Mouse (Mus musculus): Measurements from ENCODE around the gene Ulk4.

The Ulk4 gene

DNA sequence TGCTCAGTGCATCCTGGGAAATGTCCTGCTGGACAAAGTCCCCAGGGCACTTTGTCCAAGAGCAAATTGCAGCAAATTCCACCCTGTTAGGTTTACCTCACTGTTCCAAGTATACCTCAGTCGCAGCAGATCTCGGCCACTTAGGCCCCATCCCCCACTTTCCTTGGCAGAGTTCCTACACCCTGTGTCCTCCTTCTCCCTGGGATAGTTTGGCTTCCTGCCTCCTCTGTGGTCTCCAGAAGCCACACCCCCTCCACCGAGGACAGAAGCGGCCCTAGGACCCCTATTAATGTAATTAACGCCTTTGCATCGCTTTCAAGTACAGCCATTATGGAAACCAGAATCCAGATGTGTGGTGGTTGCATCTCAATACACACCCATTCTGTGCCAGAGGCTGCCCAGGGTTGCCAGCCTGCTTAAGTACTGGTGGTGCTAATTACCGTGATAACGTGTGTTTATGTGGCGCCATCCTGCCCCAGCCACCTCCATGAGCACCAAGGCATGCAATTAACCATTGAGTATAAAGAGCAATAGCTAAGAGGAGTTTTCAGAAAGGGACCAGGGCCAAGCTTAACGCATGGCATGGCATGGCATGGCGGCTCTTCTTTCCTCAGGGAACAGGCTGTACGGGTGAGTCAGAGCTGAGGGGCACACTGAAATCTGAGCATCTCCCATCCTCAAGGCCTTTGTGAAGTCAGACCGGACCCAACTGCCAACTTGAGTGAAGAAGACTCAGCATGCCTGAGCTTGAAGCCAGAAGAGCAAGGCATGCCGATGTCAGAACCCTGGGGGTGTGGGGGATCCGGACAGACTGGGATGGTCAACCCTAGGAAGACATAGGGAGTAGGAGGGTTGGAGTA, 275.1 kb downstream of the Ulk4 start:
- DNase-seq: peak; percentile 82

DNA sequence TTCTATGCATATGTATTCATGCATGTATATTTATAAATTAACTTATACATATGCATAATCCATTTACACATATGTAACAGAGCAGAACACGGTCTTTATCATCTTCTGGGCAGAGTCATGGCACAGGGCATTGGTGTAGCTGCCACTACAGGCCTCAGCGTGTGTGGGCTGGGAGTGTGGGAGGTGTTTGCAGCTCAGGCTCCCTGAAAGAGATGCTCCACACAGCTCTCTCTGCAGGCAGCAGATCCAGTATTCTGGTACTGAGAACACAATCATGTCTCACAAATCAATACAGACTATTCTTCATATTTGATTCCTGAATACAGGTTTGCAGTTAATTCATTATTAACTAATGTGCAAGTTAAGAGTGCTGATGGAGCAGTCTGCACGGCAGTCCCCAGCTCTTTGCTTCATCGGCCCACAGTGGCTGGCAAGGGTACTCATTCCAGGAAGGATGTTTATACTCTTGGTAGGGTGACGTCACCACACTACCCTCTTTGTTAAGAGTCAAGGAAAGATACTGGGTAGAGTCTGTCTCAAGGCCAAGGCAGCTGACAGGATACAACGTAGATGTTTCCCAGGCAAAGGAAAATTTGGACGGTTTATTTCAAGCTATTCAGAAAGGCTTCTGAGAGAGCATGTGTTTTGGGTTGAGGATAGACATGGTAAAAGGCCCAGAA, 276.2 kb downstream of the Ulk4 start:
- peak; percentile 32 for DNase-seq

DNA sequence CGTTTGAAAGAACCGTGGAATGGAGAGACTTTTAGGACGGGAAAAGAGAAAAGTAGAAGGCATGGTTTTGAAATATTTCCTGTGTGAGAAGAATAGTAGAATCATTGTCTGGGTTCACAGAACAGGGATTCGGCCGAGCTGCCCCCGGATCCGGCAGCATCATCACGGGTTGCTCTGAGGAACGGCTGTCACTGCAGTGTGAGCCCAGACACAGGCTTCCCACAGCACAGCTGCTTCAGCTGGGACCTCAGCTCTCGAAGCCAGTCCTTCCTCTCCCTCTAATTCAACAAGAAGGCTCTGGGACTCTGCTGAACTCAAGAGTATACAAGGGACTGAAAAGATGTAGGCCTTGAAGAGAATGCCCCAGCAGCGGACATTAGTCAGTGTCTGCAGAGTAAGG, 278.3 kb downstream of the Ulk4 start:
- no peak for DNase-seq

DNA sequence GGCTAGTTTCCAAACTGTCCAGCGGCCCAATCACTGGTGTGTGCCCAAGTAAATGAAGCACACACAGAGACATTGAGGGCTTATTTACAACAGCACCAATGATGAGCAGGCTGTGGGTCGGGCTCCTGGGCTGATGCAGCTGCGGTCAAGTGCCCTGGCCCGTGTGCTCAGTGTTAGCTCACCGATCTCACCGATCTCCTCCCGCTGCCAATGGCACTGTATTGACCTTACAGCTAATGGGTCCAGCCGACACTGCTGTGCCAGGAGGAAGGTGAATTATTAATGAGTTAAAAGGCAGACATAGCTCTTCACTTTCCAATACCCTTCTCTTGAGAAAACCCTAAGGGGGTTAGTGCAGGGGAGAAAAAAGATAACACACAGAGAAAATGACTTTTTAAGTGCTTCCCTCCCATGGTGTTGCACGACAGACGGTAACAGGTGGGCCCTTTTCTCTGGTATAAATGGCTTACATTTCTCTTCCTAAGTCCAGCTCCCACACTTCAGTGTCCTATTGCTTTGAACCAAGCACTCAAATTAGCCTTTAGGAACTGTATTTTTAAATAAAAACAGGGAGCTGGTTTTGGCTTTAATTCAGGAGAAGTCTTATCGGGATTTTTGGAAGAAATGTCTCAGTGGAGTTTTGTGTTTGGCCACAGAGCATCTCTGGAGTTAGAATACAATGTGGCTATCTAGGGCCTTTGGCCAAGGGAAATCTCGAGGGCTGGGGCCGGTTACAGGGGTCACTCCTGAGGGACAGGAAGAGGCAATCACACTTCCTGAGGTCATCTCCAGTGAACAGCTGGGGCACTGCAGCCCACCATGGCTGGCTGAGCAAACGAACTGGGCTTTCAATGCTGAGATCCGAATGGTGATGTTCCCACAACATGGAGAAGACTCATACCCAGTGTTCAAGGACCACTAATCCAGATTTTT, 282.5 kb downstream of the Ulk4 start:
- peak; percentile 67 for DNase-seq

DNA sequence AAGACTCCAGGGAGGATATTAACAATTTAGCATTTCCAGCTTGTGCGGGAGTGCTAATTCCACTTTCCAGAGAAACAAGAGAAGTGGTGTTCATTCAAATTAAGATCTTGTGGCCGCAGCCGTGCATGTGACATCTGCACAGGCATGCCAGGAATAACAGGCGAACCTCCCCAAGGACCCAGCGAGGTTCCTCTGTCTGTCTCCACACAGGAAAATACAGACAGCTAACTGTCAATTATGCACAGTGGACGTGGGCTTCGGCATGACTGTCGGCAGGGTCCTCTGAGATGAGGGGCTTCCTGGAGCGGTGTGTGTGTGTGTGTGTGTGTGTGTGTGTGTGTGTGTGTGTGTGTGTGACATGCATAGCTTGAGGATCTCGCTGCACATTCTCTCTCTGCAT, 284.0 kb downstream of the Ulk4 start:
- DNase-seq: no peak

DNA sequence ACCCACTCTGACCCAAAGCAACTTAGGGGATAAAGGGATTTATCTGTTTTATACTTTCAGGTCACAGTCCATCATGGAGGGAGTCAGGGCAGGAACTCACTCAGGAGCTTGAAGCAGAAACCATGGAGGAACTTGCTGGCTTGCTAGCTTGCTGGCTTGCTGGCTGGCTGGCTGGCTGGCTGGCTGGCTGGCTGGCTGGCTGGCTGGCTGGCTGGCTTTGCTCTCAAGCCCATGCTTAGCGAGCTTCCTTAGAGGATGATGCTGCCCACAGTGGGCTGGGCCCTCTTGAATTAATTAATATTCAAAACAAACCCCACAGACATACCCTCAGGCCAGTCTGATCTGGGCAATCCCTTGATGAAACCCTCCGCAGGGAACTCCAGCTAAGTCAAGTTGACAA, 285.2 kb downstream of the Ulk4 start:
- DNase-seq: no peak

- no peak for DNase-seq
Measured at GRCm38 (mm10) chr9:120989806-120990700, 286.9 kb downstream of the Ulk4 start.

DNA sequence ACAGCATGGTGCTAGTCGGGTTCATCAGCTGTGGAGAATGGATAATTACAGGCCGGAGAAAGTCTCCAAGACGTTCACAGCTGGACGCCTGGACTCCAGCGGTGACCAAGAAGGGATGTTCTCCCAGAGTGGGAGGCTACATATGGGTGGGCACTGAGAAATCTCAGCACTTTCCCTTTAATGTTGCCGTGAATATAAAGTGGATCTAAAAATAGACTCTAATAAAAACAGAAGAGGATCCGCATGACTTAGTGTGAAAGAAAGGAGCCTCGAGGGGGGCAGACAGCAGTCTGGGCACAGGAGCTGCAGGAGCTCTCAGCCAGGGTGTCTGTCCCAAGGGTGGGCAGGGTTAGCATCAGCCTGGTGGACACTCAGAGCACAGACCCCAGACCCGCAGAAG, 288.9 kb downstream of the Ulk4 start:
- DNase-seq: no peak

GRCm38 (mm10) chr9:120986994-120987393, 290.0 kb downstream of the Ulk4 start:
- no peak for DNase-seq

DNA sequence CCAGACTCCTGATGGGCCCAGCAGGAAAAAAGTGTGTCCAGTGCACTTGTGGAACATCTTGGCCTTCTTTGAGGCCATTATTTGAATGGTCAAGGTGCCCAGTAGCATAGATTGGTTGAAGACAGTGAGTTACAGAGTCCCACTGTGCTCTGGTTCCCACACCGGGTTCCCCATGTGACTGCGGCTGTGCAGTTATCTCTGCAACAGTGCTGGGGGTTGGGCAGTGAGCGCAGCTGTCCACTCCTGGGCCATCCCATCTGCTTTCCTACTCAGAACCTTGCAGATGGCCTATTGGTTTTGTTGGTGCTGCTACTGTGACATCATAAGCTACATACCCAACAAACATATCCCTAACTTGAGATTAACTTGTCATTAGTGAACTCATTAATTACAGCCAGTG, 290.7 kb downstream of the Ulk4 start:
- DNase-seq: no peak

DNA sequence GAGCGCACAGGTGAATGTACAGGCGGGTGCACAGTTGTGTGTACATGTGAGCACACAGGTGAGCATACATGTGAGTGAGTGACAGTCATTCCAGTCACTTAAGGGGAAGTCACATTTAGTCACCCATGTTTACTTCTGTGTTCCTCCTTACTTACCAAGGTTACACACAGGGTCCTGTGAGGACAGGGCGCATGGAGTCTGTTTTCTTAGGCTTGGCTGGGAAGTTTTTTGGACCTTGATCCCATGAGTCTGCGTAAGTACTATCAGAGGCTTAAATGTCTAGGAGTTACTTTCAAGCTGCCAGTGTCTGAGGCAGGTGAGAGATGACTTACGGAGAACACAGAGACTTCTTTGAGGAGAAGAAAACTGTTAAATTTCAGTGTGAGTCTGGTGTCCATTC, 291.5 kb downstream of the Ulk4 start:
- DNase-seq: peak; percentile 51

DNA sequence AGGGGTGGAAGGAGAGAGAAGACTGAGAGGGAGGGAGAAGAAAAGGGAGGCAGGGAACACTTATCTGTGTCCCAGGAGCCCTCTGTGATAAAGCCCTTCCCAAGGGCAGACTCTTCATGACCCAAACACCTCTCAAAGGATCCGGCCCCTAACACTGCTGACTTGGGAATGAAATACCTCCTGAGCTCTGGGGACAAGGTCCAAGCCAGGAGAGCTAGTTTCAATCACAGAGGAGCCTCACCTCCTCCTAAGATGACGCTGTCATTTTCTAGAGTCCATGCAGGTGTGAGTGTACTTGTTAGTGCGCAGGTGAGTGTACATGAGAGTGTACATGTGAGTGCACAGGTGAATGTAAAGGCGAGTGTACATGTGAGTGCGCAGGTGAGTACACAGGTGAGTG, 292.0 kb downstream of the Ulk4 start:
- peak; percentile 53 for DNase-seq

DNA sequence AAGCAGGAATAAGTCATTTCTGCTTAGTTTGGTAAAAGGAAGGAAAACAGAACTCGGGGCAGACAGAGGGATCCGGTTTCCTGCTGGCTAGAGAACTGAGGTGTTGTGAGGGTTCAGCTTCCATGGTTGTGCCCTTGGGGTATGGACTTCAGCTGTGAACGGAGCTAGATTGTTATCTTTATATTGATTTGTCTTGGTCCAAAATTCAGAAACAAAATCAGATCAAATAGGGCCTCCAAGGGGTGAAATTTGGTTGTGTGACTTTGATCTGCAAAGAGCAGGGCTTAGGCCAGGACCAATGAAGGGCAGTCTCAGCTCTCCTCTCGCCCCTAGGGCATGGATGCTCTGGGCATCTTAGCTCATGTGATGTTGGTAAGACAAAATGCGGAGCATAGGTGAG, 292.5 kb downstream of the Ulk4 start:
- no peak for DNase-seq

GRCm38 (mm10) chr9:120983849-120984248, 293.1 kb downstream of the Ulk4 start:
- DNase-seq: no peak

GRCm38 (mm10) chr9:120981777-120982176, 295.2 kb downstream of the Ulk4 start:
- DNase-seq: no peak

GRCm38 (mm10) chr9:120976856-120977255, 300.1 kb downstream of the Ulk4 start:
- no peak for DNase-seq

- peak; percentile 72 for DNase-seq
Measured at GRCm38 (mm10) chr9:120976158-120976557, 300.8 kb downstream of the Ulk4 start.

- no peak for DNase-seq
Measured at GRCm38 (mm10) chr9:120974209-120974608, 302.8 kb downstream of the Ulk4 start.

DNA sequence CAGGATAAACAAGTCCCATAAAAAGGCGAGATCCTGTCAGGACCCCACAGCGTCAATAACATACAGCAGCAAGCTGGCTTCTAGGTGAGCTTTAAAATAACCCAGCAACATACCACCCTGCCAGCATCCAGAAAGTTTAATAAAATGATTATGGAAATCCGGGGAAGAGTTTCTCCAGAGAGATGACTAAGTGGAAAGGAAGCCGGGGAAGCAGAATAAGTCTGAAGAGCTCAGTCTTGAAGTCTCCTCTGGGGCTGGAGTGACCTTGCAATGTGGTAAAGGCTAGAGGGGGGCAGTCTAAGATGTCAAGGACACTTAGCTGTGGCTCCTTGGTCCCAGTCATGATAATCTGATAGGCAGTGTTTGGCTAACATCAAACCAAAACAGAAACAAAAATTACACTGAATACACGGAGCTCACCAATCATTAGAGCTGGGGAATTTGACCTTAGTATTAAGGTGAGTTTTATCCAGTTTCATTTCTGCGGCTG, 303.9 kb downstream of the Ulk4 start:
- DNase-seq: no peak

DNA sequence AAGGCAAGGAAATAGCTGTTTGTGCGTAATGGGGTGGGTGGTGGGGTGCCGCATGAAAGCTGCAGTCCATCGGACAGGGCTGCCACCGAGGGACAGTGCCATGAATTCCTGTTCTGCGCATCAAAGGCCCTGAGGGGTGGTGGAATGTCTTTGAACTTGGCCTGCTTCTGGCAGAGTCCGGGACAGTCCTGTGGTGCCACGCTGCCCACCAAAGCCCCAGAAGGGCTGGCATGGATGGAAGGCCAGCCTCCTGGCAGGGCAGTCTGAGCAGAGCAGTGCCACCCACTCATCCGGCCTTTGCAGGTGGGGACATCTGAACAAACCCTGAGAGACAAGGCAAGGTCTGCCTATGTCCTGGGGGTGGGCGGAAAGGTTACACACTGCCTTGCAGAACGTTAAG, 312.0 kb downstream of the Ulk4 start:
- DNase-seq: no peak

DNA sequence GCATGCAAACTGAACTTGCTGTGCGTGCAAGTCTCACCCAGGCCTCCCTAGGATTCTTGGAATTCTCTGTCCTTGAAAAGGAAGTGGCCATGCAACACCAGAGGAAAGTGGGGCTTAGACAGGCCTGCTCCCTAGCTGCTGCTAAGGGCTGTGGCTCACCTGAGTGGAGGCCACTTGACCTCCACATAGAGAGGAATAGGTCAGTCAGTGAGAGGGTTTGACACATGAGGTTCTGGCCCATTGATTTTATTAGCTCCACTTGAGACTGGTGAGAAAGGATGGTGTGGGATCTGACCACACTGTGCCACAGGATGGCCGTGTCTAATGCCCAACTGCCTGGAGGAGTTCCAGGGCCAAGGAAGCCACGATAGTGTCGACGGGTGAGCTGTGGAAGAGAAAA, 312.8 kb downstream of the Ulk4 start:
- DNase-seq: no peak

DNA sequence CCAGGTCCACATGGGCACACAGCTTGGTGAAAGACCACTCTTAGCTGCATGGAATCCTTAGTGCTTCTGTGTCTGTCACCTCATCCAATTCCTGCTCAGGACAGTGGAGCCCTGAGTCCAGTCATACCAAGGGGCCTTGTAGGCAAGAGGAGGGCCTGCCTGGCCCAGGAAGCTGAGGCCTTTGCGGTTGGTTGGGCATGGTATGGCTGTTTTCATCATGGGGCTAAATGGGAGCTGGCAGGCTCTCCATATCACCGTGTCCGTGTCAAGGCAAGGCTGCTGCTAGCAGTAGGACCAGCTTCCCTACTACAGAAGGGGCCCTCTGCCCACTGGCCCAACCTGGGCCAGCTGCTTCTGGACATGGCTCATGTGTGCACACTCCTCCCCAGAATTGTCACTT, 313.3 kb downstream of the Ulk4 start:
- no peak for DNase-seq
